Mouse (Mus musculus): ENCODE results near the gene Olfr1395.

Gene Olfr1395

GRCm38 (mm10) chr11:49141974-49142373, at the start of gene Olfr1395:
Gene Olfr1395, plus strand, starts transcription at chr11:49142274.
- DNase-seq, result no peak

GRCm38 (mm10) chr11:49092786-49093185, 49.3 kb upstream of the Olfr1395 start:
- DNase-seq, result no peak

- no peak for DNase-seq
Observed at GRCm38 (mm10) chr11:49093861-49094660, 48.0 kb upstream of the Olfr1395 start.

GRCm38 (mm10) chr11:49095367-49095766, 46.7 kb upstream of the Olfr1395 start:
- DNase-seq, result no peak

GRCm38 (mm10) chr11:49100409-49100808, 41.7 kb upstream of the Olfr1395 start:
- DNase-seq, result no peak

GRCm38 (mm10) chr11:49101500-49101899, 40.6 kb upstream of the Olfr1395 start:
- DNase-seq, result no peak

GRCm38 (mm10) chr11:49103047-49103693, 38.9 kb upstream of the Olfr1395 start:
- peak; percentile 96 for DNase-seq

- no peak for DNase-seq
Observed at GRCm38 (mm10) chr11:49105752-49106151, 36.3 kb upstream of the Olfr1395 start.

- no peak for DNase-seq
Observed at GRCm38 (mm10) chr11:49107650-49108537, 34.2 kb upstream of the Olfr1395 start.

GRCm38 (mm10) chr11:49108833-49109232, 33.2 kb upstream of the Olfr1395 start:
- DNase-seq, result peak; percentile 47

- DNase-seq, result no peak
Observed at GRCm38 (mm10) chr11:49111000-49111399, 31.1 kb upstream of the Olfr1395 start.

- no peak for DNase-seq
Observed at GRCm38 (mm10) chr11:49112624-49113219, 29.4 kb upstream of the Olfr1395 start.

GRCm38 (mm10) chr11:49114158-49114557, 27.9 kb upstream of the Olfr1395 start:
- DNase-seq, result no peak

GRCm38 (mm10) chr11:49114774-49115173, 27.3 kb upstream of the Olfr1395 start, which contains the start of gene Olfr1396:
Gene Olfr1396, minus strand, starts transcription at chr11:49114874.
- DNase-seq, result no peak

GRCm38 (mm10) chr11:49119635-49120034, 22.4 kb upstream of the Olfr1395 start:
- DNase-seq, result no peak

GRCm38 (mm10) chr11:49124169-49124568, 17.9 kb upstream of the Olfr1395 start:
- no peak for DNase-seq

- DNase-seq, result no peak
Observed at GRCm38 (mm10) chr11:49154077-49154476, 12.0 kb downstream of the Olfr1395 start, which contains the start of gene Olfr1394. Gene Olfr1394, plus strand, starts transcription at chr11:49154377.

GRCm38 (mm10) chr11:49156821-49157814, 15.0 kb downstream of the Olfr1395 start:
- no peak for DNase-seq

- DNase-seq, result no peak
Observed at GRCm38 (mm10) chr11:49168839-49169611, 27.0 kb downstream of the Olfr1395 start.

- no peak for DNase-seq
Observed at GRCm38 (mm10) chr11:49170576-49170975, 28.5 kb downstream of the Olfr1395 start.

GRCm38 (mm10) chr11:49175345-49175744, 33.3 kb downstream of the Olfr1395 start:
- no peak for DNase-seq

All from lung, postnatal 14 days (tissue).